Mouse (Mus musculus) CH12.LX (cell line): ENCODE data around the gene Gabrb3.
"Not testable (repeated sequence)": the region's sequence is repeated elsewhere in the genome, so short reads cannot be mapped to it uniquely, and the experiment has no call there.

Source experiments
- CTCF ChIP-seq, 2 experiments: IDR thresholded peaks in 1 of 2; conservative IDR thresholded peaks in 1 of 2; 2 replicates each; pipeline ENCODE4 v1.5.1; 2011 to 2012; ENCODE audit warnings: low read depth in 2 of 2, low read length in 2 of 2, improper control_type of control experiment in 1 of 2, inconsistent platforms in 1 of 2, mild to moderate bottlenecking in 1 of 2, moderate library complexity in 1 of 2
- IRF4 ChIP-seq: IDR thresholded peaks from 2 replicates; pipeline ENCODE4 v1.6.1; 2014; ENCODE audit warnings: low read depth, mild to moderate bottlenecking, inconsistent platforms, low read length, improper control_type of control experiment
- MEF2A ChIP-seq: IDR thresholded peaks from 2 replicates; pipeline ENCODE4 v1.6.1; 2014; ENCODE audit warnings: low read depth, mild to moderate bottlenecking, inconsistent platforms, low read length, improper control_type of control experiment, borderline replicate concordance
- NRF1 ChIP-seq: IDR thresholded peaks from 2 replicates; pipeline ENCODE4 v1.6.1; 2014; ENCODE audit warnings: low read depth, mild to moderate bottlenecking, inconsistent platforms, low read length, improper control_type of control experiment, moderate library complexity
- POLR2A ChIP-seq: IDR thresholded peaks from 2 replicates; pipeline ENCODE4 v1.6.1; 2011; ENCODE audit warnings: low read depth, mild to moderate bottlenecking, improper control_type of control experiment, low read length
- POLR2AphosphoS2 ChIP-seq: IDR thresholded peaks from 2 replicates; pipeline ENCODE4 v1.6.1; 2011; ENCODE audit warnings: low read depth, low read length, improper control_type of control experiment
- UBTF ChIP-seq: IDR thresholded peaks from 2 replicates; pipeline ENCODE4 v1.6.1; 2012; ENCODE audit warnings: low read depth, mild to moderate bottlenecking, inconsistent platforms, low read length, improper control_type of control experiment, moderate library complexity
- ZNF384 ChIP-seq: IDR thresholded peaks from 2 replicates; pipeline ENCODE4 v1.6.1; 2012; ENCODE audit warnings: low read depth, low read length, improper control_type of control experiment, inconsistent platforms

DNA sequence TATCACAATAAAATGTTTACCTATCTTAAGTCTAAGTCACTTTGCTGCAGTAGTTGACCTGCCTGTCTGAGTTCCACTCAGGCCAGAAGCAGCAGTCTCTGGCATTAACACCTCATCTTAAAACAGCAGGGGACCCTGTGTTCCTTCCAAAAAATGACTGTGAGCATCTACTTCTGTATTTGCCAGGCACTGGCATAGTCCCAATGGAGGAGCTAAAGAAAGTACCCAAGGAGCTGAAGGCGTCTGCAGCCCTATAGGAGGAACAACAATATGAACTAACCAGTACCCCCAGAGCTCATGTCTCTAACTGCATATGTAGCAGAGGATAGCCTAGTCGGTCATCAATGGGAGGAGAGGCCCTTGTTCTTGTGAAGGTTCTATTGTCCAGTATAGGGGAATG lies 366.6 kb downstream of the Gabrb3 start:
- not testable (repeated sequence) for TF ChIP-seq UBTF; NRF1; CTCF (conservative IDR thresholded peaks at IDR 0.05 in 1 of 2, IDR thresholded peaks at IDR 0.05 in 1 of 2; ENCODE audit: low read depth in 2 of 2, low read length in 2 of 2); POLR2A; MEF2A; POLR2AphosphoS2; ZNF384; IRF4
